Mouse (Mus musculus) left cerebral cortex, postnatal 14 days (tissue): ENCODE data around the gene Thap3. TPM values are rescaled to one million over a fixed set of nuclear protein-coding genes. Genes with fewer than 3 reads are reported as not detected.
"Not testable (repeated sequence)": the region's sequence is repeated elsewhere in the genome, so short reads cannot be mapped to it uniquely, and the experiment has no call there.

ENCODE experiments used
- DNase-seq, 2 experiments: peaks; one replicate each; pipeline ENCODE4 v3.0.0; 2021 to 2022; ENCODE audit warnings: low spot score in 2 of 2, mixed read lengths in 1 of 2
- intact Hi-C: fragments of 180-260 bp; cut with DNase I; formaldehyde crosslinking; loops from one replicate; pipeline ENCODE4 v1.15.1; 2025
- long read RNA-seq, 2 experiments: library from polyadenylated mRNA; stranded (forward); transcript quantifications; one replicate each; pipeline ENCODE4 v2.0.0; 2021
- total RNA-seq, 2 experiments: library from RNA; stranded (reverse); gene quantifications; 2 replicates each; pipeline ENCODE4 v1.2.3; 2021

Thap3 gene
- 10 to 100 TPM; 16.1 to 19.3 TPM for total RNA-seq
- long read RNA-seq, experiment 1, transcript Thap3-201 (4 exons, 1,124 nt), result major isoform, 8 of 12 reads
- long read RNA-seq, experiment 1, partial matches to known transcripts, result 0 of 12 reads
- long read RNA-seq, experiment 1, other reads (novel, unspliced or antisense), result 1 of 12 reads
- long read RNA-seq, experiment 2, transcript Thap3-201 (4 exons, 1,124 nt), result major isoform, 8 of 10 reads
- long read RNA-seq, experiment 2, partial matches to known transcripts, result 2 of 10 reads
- long read RNA-seq, experiment 2, other reads (novel, unspliced or antisense), result 0 of 10 reads

GRCm38 (mm10) chr4:151988342-151989109, at the start of gene Thap3:
Gene Thap3, minus strand, starts transcription at chr4:151988997.
- intact Hi-C loops, result loop anchor here (5.0 kb wide), 1 partner anchor 34 kb away; no protein-coding TSS in a partner anchor
- peak in 1 of 2 experiments; percentile 78 for DNase-seq

GRCm38 (mm10) chr4:152038225-152038984, 49.6 kb upstream of the Thap3 start, which contains the start of gene Tas1r1:
Gene Tas1r1, minus strand, starts transcription at chr4:152038568.
- no peak for DNase-seq
- intact Hi-C loops, result loop anchor here (5.0 kb wide), 2 partner anchors 56 to 59 kb away; no protein-coding TSS in a partner anchor

DNA sequence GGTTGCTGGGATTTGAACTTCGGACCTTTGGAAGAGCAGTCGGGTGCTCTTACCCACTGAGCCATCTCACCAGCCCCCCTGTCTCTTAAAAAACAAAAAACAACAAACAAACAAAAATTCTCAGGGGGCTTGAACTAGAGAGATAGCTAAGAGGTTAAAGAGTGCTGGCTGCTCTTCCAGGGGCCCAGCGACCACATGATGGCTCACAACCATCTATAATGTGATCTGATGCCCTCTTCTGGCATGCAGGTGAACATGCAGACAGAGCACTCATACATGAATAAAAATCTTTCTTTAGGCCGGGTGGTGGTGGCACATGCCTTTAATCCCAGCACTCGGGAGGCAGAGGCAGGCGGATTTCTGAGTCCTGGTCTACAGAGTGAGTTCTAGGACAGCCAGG, 47.7 kb upstream of the Thap3 start:
- DNase-seq, result not testable (repeated sequence)
- intact Hi-C loops, result loop anchor here (5.0 kb wide), 2 partner anchors 54 to 61 kb away; no protein-coding TSS in a partner anchor

- intact Hi-C loops, result no loop called here
Measured at GRCm38 (mm10) chr4:152032922-152033321, 44.1 kb upstream of the Thap3 start.

GRCm38 (mm10) chr4:152029997-152030396, 41.2 kb upstream of the Thap3 start:
- no peak for DNase-seq
- intact Hi-C loops, result no loop called here

More at GRCm38 (mm10) chr4:152032922-152033321, 44.1 kb upstream of the Thap3 start:
- DNase-seq, result no peak

DNA sequence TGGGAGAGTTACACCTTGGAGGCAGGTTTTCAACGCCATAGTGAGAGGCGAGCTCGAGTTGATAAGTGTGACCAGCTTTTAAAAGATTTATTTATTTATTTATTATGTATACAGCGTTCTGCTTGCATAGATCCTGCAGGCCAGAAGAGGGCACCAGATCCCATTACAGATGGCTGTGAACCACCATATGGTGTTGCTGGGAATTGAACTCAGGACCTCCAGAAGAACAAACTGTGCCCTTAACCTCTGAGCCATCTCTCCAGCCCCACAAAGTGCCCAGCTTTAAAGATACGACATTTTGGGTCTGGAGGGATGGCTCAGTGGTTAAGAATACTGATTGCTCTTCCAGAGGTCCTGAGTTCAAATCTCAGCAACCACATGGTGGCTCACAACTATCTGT, 40.3 kb upstream of the Thap3 start:
- no peak for DNase-seq
- intact Hi-C loops, result no loop called here

GRCm38 (mm10) chr4:152028456-152028855, 39.7 kb upstream of the Thap3 start:
- intact Hi-C loops, result no loop called here
- DNase-seq, result no peak

- DNase-seq, result peak; percentile 98 to 99
- intact Hi-C loops, result no loop called here
Measured at GRCm38 (mm10) chr4:152027524-152027923, 38.7 kb upstream of the Thap3 start, which contains the start of gene Zbtb48. Gene Zbtb48, minus strand, starts transcription at chr4:152027671.

DNA sequence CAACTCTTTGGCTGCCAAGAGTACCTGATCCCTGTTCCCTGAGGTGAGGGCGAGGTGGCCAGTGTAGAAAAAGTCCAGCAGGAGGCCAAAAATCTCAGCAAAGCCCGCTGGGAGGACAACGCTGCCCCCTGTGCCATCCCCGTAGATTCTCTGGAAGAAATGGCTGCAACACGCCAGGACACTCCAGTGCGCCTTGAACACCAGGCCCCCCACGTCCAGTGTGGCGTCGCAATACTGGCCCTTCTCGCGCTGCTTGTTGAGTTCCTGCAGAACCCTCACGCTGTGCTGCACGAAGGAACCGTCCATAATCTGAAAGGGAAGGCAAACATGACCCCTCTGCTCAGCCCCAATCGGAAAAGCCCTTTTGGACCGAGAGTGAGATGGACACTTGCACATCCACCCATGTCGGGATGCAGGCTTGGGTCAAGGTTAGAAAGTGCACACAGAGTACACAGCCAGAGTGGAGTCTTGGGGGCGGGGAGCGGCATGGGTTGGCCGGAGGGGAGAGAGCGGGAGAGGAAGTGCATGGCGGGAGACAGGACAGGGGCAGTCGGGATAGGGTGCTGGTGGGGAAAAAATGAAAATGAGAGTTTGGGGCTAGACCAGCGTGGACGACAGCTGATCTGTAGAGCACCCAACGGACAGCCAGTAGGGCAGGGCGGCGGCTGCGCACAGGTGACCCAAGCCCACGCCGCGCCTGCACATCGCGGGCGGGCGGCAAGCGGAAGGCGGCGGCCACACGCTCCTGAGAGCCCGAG, 38.1 kb upstream of the Thap3 start:
- intact Hi-C loops, result no loop called here
- DNase-seq, result no peak

DNA sequence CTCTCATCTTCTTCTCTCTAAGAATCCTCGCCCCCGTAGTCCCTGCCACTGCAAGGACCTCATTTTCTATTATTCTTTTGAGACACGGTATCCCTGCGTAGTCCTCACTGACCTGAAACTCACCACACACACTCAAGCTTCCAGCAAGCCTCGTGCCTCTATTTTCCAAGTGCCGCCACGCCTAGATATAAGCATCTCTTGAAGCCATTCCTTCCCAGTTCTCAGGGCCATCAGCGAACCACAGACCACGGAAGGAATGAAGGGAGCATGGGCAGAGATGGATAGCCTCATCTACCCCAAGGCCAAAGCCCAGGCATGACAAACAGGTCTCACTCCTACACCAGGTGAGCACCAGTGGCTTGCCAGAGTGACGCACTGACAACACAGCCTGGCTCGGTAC, 35.7 kb upstream of the Thap3 start:
- intact Hi-C loops, result loop anchor here (5.0 kb wide), 1 partner anchor 37 kb away; the partner anchor contains the start of gene Thap3
- no peak for DNase-seq

- DNase-seq, result peak in 1 of 2 experiments; percentile 57
- intact Hi-C loops, result loop anchor here (5.0 kb wide), 1 partner anchor 35 kb away; the partner anchor contains the start of gene Thap3
Measured at GRCm38 (mm10) chr4:152022506-152022905, 33.7 kb upstream of the Thap3 start.

DNA sequence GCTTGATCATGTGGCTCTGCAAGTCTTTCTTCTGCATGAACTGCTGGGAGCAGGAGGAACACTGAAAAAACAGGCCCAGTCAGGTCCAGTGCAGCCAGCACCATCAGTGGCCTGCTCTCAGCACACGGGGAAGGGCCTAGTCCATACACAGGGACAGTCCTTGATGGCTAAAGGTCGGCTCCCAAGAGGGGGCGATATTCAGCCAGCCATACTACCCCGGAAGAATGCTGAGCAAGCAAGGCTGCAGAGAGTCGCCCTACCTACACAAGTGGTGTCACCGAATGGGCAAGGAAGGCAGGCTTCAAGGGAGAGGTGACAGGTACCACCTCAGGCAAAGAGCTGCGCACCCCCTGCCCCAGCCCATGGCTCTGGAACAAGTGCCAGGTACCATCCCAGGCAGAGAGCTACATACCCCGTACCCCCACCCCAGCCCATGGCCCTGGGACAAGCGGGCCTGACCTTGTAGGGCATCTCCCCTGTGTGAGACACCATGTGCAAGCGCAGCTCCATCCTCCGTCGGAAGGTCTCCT, 32.8 kb upstream of the Thap3 start:
- DNase-seq, result no peak
- intact Hi-C loops, result loop anchor here (5.0 kb wide), 1 partner anchor 34 kb away; the partner anchor contains the start of gene Thap3

DNA sequence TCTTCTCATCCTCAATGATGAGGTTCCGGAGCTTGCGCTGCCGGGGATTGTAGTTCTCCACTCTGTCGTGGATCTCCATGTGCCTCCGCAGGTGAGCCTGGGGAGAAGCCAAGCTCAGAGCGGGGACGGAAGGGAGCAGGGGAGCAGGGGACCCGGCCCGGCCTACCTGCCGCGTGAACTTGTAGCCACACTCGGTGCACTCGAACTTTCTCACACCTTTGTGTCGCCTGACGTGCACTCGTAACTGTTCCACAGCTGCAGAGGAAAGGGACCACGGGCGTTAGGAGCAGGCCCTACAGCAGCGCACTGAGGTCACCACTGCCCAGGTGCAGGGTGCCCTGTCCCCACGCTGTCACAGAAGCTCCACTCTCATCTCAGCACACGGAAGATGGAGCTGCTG, 31.2 kb upstream of the Thap3 start:
- no peak for DNase-seq
- intact Hi-C loops, result loop anchor here (5.0 kb wide), 1 partner anchor 33 kb away; the partner anchor contains the start of gene Thap3

GRCm38 (mm10) chr4:152019073-152019472, 30.3 kb upstream of the Thap3 start:
- intact Hi-C loops, result no loop called here
- DNase-seq, result no peak

DNA sequence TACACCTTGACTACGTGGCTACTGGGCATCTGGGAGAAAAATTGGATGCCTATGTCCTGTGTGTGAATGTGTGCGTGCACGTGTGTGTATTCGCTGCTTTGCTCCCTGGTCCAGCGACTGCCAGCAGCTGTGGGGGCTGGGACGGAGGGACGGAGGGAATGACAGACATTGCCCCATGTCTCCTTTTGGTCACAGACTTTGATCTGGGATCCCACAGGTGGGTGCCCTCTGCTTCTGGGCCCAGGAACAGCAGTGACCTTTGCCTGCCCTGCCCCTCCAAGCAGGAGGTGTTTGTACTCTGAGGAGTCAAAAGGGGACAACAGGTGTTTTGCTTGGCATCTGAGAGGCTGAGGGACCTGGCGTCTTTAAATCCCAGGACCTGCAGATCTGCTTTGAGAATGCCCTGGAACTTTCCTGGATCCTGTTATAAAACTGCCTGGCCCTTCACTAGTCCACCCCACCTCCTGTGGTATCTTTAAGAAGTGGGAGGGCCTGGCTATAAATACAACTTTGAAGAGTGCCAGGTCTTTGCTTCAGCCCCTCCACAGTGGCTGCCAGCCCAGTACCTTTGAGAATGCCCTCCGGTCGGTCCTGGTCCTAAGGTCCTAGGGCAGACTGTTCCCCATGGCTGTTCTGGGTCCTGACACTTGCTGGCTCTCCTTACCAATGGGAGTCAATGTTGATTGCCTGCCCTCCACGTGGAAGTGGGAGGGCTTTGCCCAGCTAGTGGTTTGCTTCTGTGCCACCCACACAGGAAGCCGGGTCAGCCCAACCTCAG, 24.4 kb upstream of the Thap3 start:
- intact Hi-C loops, result no loop called here
- DNase-seq, result no peak

DNA sequence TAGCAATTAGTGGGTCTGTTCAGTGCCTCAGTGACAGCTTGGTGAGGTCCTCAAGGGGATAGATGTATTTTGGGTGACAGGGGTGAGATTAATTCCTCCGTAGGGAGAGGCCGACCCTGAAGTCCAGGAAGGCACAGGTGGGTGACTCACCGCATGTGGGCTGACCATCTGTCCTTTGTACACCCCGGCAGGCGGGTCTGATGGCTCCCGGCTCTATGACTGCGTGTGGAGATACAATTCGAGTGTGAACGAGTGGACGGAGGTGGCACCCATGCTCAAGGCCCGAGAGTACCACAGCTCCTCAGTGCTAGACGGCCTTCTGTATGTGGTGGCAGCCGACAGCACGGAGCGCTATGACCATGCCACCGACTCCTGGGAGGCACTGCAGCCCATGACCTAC, 23.3 kb upstream of the Thap3 start:
- intact Hi-C loops, result no loop called here
- DNase-seq, result no peak

DNA sequence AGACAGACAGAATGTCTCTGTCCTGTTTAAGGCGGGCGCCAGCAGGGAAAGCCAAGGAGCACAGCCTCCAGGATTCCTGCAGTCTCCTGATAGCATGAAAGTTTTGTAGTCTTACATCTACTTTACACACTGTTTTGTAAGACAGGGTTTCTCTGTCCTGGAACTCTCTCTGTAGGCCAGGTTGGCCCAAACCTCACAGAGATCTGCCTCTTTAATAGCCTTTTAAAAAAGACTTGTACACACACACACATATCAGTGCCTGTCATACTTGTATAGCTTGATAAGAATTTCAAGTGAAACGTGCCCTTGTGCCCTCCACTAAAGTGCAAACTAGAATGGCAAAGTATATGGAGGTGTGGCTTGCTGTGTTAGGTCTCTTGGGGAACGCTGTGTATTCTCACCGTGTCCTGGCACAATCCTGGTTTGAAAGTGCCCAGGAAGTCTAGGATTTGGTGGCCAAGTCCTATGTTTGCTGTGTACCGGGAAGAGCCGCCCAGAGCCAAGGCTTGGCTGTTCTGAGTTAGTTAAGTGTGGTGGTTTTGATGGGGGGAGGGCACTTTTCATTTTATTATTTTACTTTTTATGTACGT, 22.5 kb upstream of the Thap3 start:
- no peak for DNase-seq

More for the DNA sequence above, 22.5 kb upstream of the Thap3 start:
- intact Hi-C loops, result no loop called here
